Mouse (Mus musculus): ENCODE data around the gene Col4a3.
A peak's percentile ranks its signal among the peaks of the same experiment; 100 is the strongest.

Gene Col4a3

DNA sequence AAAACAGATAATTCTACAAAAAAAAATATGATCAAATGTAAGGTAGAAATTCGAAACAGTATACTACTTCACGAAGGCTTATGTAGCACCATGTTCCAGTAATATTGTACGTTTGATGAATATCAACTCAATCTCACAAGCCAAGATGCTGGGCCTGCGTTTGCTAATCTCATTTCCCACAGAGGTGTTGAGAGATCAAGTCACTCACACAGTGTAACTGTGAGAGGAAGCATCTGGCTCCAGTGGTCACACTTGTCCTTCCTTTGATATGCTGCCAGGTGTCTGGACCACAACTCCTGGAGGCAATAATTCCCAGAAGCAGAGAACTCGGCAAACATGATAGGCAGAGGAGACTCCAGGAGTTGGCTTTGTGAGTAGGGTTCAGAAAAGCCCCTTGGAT, 99.6 kb downstream of the Col4a3 start:
- no peak for DNase-seq (ENCODE audit: low spot score)

DNA sequence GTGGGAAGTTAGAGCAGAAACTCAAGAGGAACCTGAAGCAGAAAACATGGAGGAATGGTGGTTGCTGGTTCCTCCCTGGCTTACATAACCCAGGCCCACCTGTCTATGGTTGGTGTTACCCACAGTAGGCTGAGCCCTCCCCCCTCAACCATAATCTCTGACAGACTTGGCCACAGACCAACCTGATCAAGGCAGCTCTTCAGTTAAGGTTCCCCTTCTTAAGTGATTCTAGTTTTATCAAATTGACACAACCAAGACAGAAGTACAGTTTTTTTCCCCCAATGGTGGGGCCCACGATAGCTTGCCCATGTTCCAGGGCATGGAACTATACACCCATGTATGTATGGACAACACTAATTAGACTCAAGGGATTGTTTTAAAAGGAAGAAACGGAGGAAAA, 100.1 kb downstream of the Col4a3 start:
- DNase-seq (ENCODE audit: low spot score), result no peak

DNA sequence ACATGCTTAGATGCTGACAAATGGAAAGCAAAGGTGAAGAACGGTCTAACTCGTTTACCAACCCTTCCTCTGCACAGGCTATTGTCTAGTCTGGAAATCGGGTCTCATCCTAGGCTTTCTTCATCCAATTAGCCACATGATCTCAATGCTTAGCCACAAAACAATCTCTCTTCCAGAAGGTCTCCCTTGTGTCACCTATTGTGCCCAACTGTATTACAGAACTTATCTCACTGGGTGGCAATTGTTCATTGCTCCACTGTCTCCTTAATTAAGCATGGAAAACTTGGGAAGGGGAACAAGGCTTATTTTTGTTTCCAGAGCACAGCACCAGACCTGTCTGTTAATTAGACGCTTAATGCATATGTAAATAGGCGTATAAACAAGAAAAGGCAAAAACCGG, 101.2 kb downstream of the Col4a3 start:
- no peak for DNase-seq (ENCODE audit: low spot score)

DNA sequence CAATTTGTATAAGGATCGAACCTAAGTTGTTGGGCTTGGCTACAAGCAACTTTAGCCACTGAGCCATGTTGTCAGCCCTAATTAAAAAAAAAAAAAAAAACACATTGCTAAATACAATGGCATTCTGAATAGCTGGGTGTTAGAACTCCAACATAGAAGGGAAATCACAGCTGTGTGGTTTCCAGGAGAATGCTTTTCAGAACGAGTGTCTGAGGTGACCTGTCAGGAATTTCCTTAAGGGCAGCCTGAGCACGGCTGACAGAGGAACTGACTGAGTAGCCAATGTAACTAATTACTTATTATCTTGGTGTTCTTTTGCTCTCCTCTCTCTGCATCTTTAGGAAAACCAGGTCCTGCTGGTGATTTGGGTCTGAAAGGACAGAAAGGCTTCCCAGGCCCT, 109.2 kb downstream of the Col4a3 start:
- DNase-seq (ENCODE audit: low spot score), result no peak

DNA sequence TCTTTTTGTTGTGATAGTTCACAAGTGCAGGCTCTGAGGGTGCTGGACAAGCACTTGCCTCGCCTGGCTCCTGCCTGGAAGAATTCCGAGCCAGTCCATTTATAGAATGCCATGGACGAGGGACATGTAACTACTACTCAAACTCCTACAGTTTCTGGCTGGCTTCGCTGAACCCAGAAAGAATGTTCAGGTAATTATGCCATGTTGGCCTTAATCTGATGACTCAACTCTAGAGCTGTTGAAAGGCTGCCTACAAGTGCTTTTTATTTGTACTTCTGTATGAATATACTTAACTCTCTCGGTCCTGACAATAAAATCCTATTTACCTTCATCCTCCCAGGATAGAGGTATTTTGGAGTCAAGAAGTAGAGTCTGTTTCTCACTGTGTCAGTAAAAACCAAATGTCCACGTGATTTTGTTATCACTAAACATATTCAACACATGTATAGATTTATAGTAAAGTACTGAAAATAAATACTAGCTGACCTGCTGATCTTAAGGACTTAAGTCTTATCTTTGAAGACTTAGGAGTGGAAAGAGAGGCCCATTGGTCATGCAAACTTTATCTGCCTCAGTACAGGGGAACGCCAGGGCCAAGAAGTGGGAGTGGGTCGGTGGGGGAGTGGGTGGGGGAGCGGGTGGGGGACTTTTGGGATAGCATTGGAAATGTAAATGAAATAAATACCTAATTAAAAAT, 131.2 kb downstream of the Col4a3 start:
- no peak for DNase-seq (ENCODE audit: low spot score)

DNA sequence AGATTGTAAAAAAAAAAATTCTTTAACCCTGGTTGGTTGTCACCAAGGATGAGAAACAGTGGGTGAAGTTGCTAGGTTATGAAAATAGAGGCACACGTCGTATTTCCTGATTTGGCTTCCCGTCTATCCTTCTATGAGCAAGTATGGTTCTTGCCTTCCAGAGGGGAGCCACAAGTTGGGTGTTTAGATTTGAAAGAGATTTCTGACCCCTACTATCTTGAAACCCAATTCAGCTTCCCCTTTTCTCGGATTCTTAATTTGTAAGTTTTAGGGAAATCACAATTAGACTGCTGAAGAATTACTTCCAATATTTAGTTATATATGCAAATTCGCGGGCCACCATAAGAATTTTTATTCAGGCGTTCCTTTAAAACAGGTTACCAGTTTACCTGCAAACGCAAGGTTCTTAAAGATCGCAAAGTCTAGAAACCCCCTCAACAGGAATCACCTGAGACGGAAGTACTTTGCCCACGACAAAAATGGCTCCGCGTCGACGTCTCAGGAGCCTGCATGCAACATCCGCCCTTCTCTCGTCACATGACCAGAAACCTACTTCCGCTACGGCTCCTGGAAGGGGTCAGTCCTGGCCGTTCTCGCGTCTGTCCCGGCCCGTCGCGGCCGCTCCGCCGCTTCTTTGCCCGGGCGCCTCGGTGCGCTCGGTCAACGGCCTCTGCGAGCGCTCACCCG, 137.8 kb downstream of the Col4a3 start, which contains the start of gene Mff:
Mff (plus strand) TSS at position 552 of the 687 bp plus-strand sequence.
- DNase-seq (ENCODE audit: low spot score), result peak; percentile 94

DNA sequence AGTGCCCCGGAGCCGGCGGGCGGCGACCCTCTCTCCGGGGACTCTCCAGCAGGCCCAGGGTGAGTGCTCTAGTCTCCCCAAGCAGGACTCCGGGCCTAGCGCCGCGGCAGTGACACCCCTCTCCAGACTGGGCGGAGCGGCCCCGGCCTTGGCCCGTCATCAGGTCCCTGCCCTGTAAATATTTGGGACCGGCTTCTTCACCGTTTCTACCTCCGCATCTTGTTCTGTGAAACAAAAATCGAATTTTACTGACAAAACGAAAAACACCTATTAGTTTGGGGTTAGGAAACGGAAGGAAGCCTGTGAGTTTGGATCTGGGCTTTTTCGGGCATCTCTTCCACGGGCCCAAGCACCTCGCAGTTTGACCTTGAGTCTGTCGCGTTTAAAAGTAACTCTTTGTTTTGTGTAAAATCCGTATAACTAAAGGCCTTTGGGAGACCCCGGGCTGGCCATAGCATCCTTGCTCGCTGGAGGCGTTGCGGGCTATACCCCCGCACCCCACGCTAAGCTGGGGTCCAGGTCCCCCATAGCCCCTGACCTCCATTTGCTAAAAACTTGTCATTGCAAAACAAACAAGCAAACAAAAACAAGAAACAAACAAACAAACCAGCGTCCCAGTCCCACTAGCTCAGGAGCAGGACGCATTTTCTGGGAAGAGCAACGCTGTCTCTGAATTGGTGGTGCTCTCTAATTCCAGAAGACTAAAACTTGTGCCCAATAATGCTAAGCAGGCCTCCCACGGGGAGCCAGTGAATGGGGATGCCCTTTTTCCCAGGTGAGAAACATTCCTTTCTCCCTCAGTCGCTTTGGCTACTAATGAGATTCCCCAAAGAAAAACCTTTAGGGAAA, 138.5 kb downstream of the Col4a3 start:
- DNase-seq (ENCODE audit: low spot score), result no peak

DNA sequence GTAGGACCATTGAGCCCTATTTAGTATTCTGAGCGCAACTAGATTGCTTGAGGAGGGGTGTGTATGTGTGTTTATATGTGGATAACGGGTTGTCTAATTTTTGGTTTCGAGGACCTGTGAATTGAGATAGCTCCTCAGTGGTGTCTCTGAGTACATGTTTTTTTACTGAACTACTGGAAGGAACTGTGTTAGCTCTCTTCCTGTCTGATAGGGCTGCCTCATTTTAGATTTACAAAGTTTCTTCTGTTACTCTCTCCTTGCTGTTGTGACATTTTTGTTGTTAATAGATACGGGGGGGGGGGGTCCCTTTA, 139.1 kb downstream of the Col4a3 start:
- DNase-seq (ENCODE audit: low spot score), result no peak

DNA sequence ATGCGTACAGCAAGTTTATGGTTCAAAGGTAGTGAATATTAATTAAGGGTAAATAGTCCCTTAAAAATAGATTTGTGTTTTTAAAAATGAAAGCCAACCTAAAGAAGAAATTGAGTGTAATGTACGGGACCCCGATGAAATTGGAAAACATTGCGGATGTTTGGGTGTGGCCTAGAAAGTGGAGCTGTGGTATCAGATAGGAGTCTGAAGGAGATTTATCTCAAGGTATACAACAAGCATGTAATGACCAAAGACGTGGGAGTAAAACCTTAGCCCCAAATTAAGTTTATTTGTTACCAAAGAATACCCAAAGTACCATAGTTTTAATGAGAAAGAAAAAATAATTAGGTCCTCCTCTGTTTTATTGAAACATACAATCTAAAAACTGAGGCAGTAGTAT, 139.8 kb downstream of the Col4a3 start:
- no peak for DNase-seq (ENCODE audit: low spot score)

DNA sequence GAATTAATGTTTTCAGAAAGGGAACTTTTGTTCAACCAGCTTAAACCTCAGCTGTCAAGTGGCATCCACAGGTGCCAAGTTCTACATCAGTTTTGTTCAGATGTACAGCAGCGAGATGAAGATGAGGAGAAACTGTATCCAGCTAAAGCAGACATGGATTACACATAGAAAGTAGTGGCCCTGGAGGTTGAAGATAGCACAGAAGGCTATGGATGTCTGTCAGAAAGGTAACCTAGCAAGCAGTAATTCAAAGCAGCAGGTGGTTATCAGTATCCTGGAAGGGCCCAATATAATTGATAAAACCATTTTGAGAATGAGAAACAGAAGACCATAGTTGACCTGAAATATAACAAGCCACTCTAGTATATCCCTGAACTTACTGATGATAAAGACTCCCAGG, 146.6 kb downstream of the Col4a3 start:
- no peak for DNase-seq (ENCODE audit: low spot score)

DNA sequence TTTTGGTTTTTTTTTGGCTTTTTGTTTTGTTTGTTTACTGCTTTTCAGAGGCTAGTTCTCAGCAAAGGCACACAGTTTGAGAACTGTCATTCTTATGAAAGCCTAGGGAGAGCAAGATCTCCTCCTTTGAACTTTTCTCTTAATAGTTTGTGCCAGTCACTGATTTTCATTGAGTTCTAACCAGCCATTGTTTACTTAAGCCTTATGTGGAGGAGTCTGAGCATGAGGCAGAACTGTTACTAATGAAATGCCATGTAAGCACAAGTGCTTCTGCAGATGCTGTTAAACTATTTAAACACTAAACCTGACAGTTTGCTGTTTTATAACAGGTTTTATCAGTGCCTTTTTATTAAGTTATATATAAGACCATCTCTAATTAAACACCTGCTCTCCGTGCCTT, 151.3 kb downstream of the Col4a3 start:
- DNase-seq (ENCODE audit: low spot score), result no peak

DNA sequence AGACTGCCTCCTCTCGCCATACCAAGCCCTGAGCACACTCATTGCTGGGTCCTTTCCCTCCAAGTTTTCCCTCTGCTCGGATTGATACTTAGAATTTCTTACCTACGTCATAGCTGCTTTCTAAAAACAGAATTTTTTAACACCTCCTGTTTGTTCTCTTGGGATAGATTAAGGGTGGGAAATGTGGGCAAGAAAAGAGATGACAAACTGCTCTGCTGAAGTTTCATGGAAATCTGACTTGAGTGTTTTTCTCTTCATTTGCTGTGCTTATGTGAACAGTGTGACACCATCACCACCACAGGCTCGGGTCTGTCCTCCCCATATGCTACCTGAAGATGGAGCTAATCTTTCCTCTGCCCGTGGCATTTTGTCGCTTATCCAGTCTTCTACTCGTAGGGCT, 154.8 kb downstream of the Col4a3 start:
- DNase-seq (ENCODE audit: low spot score), result no peak

DNA sequence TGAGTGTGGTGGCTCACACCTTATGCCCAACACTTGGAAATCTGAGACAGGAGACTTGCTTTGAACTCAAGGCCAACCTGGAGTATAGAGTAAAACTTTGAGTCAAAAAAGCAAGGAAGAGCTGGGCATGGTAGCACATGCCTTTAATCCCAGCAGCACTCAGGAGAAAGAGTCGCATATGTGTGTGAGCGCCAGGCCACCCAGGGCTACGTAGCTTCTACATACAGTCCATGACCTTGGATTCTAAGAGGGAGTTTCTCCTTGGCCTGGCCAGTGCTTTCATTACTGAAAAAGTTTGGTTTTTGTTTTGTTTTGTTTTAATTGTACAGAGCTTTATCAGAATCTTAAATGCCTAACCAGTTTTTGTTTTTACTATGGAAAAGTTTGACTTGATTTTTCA, 157.2 kb downstream of the Col4a3 start:
- no peak for DNase-seq (ENCODE audit: low spot score)

DNA sequence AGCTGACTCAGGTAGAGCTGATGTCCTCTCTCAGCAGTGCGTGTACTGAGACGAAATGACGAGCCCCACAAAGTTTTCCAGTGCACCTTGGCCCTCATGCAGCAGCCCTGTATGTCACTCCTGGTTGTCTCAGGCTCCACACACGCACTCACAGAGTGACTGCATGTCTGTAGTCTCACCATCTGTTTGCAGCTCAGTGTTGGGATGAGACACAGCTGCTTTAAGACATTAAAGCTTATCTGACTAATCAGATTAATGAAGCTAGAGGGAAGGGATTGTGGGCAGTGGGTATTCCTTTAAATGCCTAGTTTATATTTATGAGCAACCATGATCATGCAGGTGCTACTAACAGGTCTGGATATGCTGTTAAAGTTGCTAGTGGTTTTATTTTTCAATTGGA, 159.7 kb downstream of the Col4a3 start:
- no peak for DNase-seq (ENCODE audit: low spot score)

DNA sequence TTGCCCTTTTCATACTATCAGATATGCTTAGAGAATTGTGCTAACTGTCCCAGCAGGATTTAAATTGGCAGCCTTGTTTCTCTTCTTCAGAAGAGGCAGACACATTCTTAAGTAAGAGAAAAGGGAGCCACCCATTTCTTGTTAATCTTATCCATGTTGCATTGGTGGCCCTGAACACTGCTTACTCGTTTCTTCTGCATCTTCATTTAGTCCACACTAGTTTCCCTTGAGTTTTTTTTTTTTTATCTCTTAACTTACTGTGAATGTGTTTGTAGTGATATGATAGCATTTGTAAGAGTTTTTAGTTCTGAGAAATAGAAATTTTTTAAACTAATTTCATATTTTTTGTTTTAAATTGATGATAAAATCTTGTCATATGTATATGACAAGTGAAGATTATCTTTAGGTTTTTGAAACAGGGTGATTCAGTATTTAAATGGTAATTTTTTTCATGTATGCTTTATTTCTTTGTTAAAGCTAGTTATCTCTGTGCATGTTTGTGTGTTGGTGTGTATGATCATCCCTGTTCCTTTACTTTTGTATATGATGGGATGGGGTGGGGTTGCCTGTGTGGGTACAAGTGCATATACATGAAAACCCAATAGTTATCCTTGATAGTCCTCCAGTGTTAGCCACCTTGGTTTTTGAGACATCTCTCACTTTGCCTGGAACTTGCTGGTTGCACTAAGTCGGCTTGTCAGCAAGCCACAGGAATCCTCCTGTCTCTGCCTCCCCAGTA, 161.2 kb downstream of the Col4a3 start:
- no peak for DNase-seq (ENCODE audit: low spot score)

DNA sequence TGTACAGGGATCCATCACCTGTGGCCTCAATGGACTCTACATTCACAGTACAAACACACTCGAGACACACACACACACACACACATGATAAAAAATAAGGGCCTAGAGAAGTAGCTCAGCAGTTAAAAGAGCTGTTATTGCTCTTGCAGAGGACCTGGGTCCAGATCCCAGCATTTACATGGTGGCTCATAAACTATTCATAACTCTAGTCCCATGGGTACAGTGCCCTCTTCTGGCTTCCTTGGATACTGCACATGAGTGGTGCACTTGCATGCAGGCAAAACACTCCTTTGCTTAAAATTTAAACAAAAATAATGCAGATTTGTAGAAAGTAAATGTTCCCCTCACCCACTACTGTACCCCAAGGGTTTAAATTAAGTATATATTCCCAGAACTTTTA, 172.8 kb downstream of the Col4a3 start:
- no peak for DNase-seq (ENCODE audit: low spot score)

DNA sequence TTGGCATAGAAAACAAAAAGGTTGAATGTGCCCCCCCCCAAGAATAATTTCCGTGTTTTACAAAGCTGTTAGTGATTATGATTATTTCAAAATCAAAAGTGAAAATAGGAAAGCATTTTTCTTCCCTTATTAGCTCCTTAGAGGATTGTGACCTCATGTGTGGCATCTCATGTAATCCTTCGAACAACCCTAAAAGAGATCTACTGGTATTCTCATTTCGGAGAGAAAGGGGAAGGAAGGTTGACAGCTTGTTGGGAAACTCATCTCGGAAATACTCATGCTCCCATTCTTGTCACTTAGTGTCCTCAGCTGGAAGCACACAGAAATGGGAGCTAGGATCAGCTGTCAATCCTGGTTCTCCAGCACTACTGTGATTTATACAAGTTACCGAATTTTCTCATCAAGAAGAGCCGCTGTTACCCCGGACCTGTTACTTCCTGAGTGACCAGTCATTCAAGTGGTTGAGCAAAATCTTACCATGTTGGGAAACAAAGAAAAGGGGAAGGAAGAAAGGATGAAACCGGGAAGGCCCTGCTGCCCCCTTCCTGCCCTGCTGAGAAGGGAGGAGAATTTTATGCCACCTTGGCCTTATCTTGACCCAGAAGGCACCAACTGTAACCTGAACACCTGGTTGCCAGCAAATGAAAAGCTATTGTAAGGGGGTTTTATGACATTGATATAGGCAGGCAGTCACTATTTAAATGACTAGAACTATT, 174.9 kb downstream of the Col4a3 start:
- no peak for DNase-seq (ENCODE audit: low spot score)

DNA sequence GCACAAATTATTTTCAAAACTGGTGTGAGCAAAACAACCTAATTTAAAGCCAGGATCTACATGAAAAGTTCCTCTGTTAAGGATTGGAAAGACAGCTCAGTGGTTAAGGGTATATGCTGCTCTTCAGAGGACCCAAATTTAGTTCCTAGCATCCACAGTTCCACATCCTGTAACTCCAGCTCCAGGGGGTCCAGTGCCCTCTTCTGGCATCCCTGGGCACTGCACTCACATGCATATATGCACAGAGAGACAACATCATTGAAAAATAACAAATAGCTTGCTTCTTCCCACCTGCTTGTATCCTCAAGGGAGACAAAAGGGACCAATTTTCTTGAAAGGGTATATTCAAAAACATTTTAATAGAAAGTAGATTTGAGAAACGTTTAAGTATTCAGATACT, 175.6 kb downstream of the Col4a3 start:
- DNase-seq (ENCODE audit: low spot score), result no peak

DNA sequence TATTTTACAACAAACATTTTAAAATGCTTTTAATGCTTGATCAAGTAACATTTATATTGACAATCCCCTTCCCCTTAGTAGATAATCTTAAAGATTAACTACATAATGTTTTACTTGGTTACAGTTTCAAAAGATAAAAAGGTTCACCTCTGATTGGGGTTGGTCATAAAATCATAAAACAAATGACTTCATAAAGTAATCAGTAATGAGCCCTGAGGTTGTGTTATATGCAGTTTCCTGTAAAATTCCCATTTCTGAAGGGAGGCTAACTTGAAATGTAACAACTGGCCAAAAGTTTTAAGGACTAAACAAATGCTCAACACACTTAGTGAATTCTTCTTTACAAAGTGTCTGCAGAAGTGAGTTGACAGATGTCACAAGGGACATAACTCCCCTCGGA, 179.5 kb downstream of the Col4a3 start:
- no peak for DNase-seq (ENCODE audit: low spot score)

DNA sequence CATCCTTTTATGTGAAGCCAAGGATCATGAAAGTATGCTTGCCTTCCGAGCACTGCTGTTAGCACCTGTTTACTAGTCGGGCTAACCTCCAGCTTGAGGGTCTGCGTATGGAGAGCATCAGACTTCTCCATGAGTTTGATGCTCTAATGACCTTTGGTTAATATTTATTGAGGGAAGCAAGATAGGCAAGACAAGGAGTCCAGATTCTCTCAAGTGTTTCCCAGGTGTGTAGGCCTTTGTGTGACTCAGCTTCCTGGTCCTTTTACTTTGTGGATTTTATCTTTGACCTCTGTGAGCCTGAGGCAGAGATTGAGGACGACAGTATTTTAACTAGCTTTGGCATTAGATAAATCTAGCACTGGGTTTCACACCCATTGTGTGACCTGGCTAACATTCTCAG, 179.9 kb downstream of the Col4a3 start:
- DNase-seq (ENCODE audit: low spot score), result no peak

DNA sequence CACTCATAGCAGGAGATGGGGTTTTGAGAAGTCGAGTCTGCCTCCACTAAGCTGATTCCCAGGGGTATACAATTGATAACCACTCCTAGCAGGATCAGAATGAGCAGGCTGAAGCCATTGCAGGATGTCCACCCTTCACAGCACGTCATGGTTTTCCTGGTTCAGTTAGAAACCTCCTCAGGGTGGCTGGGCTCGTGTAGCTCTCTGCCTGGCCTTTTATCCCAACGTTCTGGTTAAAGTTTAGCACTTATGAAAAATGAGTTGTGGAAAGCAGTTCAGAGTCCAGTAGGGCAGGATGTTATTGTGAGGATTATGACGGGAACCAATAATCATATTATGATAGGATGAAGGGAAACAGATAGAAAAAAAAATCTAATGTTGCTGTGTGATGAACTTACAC, 181.5 kb downstream of the Col4a3 start, which contains the start of gene Tm4sf20:
Tm4sf20 (minus strand) TSS at position 193 of the 400 bp plus-strand sequence.
- no peak for DNase-seq (ENCODE audit: low spot score)
